Mouse (Mus musculus): ENCODE measurements around the gene Snrnp25. TPM values are rescaled to one million over a fixed set of nuclear protein-coding genes. Genes with fewer than 3 reads are reported as not detected.

Snrnp25 gene
- polyA plus RNA-seq (2015; fragmentation: Nextera tagmentation; extraction: Ambion mirVana), result 103 TPM in 2 replicates

GRCm38 (mm10) chr11:32205058-32205873 lies at the start of gene Snrnp25:
TSS of gene Snrnp25 (plus strand) at chr11:32205415.
- DNase-seq (ENCODE audit: low spot score), result peak; percentile 99

DNA sequence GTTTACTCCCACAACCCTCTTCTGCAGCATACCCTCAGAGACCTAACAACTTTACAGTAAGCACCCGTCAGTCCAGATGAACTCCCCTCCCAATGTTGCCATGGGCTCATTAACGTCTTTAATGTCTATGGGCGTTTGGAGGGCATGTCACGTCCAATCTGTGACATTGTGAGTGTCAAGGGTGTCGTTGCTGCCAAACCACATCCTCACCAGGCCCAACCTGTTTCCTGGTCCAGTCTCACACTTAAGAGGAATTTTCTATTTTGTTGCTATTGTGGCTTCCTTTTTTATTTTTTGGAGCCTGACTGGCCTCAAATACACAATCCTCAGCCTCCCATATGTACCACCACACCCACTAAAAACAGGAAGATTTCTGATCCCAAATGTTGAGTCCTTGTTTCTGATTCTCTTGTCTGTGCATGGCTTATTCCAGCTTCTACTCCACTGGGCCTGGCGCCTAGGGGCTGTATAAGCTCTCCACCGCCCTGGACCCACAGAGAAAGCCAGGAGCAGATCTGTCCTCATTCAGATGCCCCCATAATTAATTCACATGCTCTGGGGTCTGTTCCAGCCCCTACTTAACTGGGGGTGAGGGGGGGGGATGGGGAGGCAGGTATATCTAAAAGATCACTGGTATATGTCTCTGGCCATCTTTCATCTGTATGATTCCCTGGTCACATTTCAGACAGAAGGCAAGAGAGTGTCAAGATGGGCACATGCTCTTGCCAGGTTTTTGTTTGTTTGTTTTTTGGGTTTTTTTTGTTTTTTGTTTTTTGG lies 48.2 kb upstream of the Snrnp25 start:
- no peak for DNase-seq (ENCODE audit: low spot score)

DNA sequence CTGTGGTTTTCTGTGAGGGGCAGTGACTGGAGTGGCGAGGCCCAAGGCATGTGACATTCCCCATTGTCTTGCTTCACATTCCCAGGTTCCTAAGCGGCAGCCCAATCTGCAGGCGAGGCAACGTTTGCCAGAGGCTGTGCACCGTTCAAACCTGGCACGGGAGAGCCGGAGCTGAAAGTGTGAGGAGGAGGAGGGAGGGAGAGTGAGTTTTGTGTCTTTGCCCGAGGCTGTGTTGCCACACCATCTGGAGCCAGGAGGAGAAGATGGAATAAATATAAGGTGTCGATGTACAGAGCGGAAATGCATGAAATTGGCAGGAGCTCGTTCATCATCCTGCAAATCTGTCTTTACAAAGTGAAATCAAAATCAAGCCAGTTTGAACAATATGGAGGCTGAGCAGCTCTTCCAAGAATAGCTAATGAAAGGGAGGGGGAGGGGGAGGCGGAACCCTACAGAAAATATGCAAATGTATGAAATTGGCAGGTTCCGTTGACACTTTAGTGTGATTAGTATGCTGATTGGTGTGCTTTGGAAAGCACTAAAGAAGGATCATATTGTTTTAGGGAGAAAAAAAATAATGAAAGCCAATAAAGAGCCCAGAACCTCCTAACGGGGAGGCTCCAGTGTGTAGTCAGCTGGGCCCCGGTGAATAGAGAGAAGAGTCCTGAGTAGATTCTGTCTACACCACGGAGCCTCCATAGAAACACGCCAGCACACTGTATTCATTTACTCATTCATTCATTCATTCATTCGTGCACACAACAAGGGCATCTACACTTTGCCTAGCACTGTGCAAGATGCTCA lies 47.2 kb upstream of the Snrnp25 start:
- no peak for DNase-seq (ENCODE audit: low spot score)

- DNase-seq (ENCODE audit: low spot score), result no peak
Measured at GRCm38 (mm10) chr11:32159176-32159575, 46.0 kb upstream of the Snrnp25 start.

- no peak for DNase-seq (ENCODE audit: low spot score)
Measured at GRCm38 (mm10) chr11:32160341-32160740, 44.9 kb upstream of the Snrnp25 start.

GRCm38 (mm10) chr11:32161500-32161899 lies 43.7 kb upstream of the Snrnp25 start:
- DNase-seq (ENCODE audit: low spot score), result no peak

- peak; percentile 88 for DNase-seq (ENCODE audit: low spot score)
Measured at GRCm38 (mm10) chr11:32161922-32162804, 43.1 kb upstream of the Snrnp25 start.

GRCm38 (mm10) chr11:32166683-32167082 lies 38.5 kb upstream of the Snrnp25 start:
- DNase-seq (ENCODE audit: low spot score), result no peak

DNA sequence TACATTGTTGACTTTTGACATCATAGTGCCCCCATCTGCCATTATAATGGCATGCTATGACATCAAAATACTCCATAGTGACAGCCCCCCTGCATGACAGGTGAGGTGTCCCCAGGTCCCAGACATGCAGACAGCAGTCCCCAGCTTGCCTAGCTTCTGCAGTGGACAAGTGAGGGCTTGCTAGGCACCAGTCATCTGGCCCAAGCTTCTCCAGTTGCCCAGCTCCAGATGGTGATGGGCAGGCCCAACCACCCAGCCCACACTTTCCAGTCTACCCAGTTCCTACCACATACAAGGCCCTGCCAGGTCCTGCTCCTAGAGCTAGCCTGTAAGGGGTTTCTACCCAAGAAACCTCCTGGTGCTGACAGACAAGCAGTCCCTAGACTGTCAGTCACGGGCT lies 26.7 kb upstream of the Snrnp25 start:
- DNase-seq (ENCODE audit: low spot score), result no peak

DNA sequence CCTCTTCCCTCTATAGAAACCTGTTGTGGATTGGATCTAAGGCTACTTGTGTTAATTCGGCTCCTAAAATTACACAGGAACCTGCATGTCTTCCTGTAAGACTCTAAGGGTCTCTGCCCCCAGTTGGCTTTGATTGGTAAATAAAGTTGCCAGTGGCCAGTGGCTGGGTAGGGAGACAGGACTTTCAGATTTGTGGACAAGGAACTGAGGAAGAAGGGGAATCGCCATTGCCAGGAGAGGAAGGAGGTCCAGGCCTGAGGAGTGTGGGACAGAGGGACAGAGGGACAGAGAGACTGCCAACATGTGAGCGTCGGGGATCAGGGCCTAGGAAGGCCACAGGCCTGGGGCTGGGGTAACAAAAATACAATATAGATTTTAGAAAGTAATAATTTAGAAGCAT lies 24.0 kb upstream of the Snrnp25 start:
- no peak for DNase-seq (ENCODE audit: low spot score)

- peak; percentile 73 for DNase-seq (ENCODE audit: low spot score)
Measured at GRCm38 (mm10) chr11:32181973-32182868, 23.0 kb upstream of the Snrnp25 start.

DNA sequence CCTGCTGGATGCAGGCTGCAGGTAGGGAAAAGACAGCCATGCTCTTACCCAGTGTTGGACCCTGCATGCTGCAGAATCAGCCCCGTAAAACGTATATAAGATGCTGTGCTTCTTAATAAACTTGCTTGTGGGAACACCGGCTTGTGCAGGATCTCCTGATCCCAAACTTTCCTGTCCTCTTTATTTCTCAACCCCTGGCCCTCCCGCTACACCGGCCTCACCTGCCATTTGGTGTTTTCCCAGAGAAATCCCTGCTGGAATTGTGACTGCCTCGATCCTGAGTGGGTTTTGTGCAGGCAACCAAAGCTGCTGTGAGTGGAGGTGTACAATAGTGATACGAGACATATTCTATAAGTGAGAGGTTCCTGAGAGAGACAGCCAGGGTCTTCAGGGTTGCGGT lies 20.7 kb upstream of the Snrnp25 start:
- no peak for DNase-seq (ENCODE audit: low spot score)

GRCm38 (mm10) chr11:32186031-32186430 lies 19.2 kb upstream of the Snrnp25 start:
- DNase-seq (ENCODE audit: low spot score), result no peak

- DNase-seq (ENCODE audit: low spot score), result no peak
Measured at GRCm38 (mm10) chr11:32187256-32187655, 18.0 kb upstream of the Snrnp25 start.

DNA sequence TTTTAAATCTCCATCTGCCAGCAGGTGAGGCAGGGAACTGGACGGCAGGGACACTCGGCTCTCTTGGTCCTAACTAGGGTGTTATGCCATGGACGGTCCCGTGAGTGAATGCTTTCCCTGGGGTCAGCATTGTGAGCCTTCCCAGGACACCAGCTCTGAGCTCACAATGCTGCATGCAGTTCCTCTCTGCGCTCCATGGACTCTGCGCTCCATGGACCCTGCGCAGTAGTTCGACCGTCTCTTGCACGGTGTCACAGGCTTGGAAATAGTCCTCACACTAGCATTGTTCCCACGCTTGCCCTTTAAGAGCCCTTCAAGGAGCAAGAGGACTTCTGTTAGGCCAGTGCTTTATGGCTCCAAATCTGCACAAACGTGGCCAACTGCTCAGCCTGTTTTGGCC lies 16.3 kb upstream of the Snrnp25 start:
- no peak for DNase-seq (ENCODE audit: low spot score)

GRCm38 (mm10) chr11:32189434-32189833 lies 15.8 kb upstream of the Snrnp25 start:
- DNase-seq (ENCODE audit: low spot score), result no peak

DNA sequence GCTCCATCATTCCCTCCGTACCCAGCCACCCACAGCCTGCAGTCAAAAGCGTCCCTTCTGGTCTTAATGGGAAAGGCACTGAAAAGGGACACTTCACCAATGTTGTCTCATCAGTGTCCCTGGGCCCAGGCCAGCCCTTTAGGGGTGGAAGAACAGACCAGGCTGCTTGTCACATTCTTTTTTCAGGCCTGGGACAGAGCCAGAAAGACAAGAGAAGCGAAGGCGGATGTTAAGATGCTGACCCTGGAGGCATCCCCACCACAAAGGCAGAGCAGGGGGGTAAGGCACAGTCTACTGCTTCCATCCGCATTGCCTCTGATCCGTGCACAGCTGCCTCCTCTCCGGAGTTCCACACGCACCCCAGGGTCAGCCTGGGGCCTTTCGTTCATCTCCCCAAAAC lies 15.1 kb upstream of the Snrnp25 start:
- DNase-seq (ENCODE audit: low spot score), result no peak

- DNase-seq (ENCODE audit: low spot score), result no peak
Measured at GRCm38 (mm10) chr11:32190603-32191110, 14.6 kb upstream of the Snrnp25 start.

DNA sequence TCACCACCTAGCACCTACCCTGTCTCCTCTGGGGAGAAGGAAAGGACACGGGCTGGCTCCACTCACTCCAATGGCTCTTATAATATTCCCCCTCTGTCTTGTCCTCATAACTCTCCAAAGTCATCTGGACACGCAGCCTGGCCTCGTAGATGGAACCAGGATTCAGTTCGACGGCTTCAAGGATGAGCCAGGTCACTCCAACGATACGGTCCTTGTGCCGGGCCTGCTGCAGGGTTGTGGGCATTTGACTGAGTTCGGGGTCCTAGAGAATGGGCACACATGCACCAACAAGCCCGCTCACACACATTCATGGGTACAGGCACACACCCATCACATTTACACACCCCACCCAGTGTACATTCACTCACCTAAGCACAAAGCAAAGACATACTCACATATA lies 12.1 kb upstream of the Snrnp25 start:
- no peak for DNase-seq (ENCODE audit: low spot score)

Measured in thymus, postnatal 0 days (tissue).